Mouse (Mus musculus): ENCODE data around the gene Rrp1. TPM values are rescaled to one million over a fixed set of nuclear protein-coding genes. Genes with fewer than 3 reads are reported as not detected.

Rrp1 gene
- polyA plus RNA-seq, 1 experiment from 2014 or later = 316 TPM

- Histone ChIP-seq H3K4me3 (replicated peaks) (no peak overlapping the region), H3K4me1 (0 out of 2 replicates have a peak, but pooled peaks cover 2% of the 10 kb centered on the region), H3K4me2 (no peak overlapping the region), H3K36me3 (peaks cover 21% of the 10 kb centered on the region), H3K27ac (no peak overlapping the region), H3K9me3 (no peaks in the 10 kb centered on the region), H3K27me3 (replicated peaks) (peaks cover 5% of the 10 kb centered on the region; the same call in 1 of the 2 replicates), H3K9ac (no peak overlapping the region)
- 63% methylated on average over 4 of the region's 4 CpGs for WGBS
- no peak for ATAC-seq (ENCODE audit: insufficient read depth, low FRiP score, low read depth)
These were observed 16.3 kb downstream of the Rrp1 start for GRCm38 (mm10) chr10:78396625-78396885.

DNA sequence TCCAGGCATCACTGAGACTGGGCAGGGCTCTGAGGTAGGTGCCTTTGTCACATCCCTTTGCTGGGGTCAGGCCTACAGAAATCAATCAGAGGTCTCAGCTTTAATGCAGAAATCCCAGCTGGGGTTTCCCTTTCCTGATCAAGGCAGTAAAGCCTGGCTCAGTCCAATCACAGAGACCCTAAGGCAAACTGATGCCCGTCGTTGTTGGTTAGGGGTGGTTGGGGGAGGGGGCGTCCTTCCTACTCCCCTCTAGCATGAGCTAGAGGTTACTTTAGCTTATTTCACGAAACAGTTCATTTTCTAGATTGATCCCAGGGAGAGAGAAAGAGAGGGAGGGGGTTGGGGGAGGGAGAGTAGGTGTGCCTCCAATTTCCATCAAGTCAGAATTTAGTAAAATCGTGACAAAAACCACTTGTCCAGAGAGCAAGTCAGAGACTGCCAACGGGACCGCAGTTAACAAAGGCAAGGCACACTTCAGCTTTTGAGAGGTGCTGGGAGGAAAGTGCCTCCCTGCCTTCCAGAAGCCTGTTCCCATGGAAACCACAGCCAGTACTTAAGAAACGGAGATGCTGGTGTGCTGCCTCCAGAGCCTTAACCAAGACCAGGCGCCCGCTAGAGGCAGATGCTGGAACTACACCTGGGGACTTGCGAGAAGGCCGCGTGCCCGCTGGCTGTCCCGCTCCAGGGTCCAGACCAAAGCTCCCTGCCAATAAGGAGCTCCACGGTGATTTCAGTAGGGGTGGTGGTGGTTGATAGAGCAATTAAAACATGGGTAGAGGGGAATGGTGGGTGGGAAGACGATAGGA is 16.8 kb downstream of the Rrp1 start:
- Histone ChIP-seq H3K4me3 (replicated peaks) (no peak overlapping the region), H3K36me3 (peaks cover 16% of the 10 kb centered on the region), H3K4me2 (no peak overlapping the region), H3K27me3 (replicated peaks) (peaks cover 10% of the 10 kb centered on the region; the same call in 1 of the 2 replicates), H3K27ac (no peak overlapping the region), H3K9ac (no peak overlapping the region), H3K9me3 (no peaks in the 10 kb centered on the region), H3K4me1 (0 out of 2 replicates have a peak, but pooled peaks cover 2% of the 10 kb centered on the region)
- no peak for ATAC-seq (ENCODE audit: insufficient read depth, low FRiP score, low read depth)
- 11% methylated on average over 17 of the region's 17 CpGs for WGBS

GRCm38 (mm10) chr10:78395377-78395776 is 17.5 kb downstream of the Rrp1 start:
- no peak for ATAC-seq (ENCODE audit: insufficient read depth, low FRiP score, low read depth)
- Histone ChIP-seq H3K9me3 (no peaks in the 10 kb centered on the region), H3K4me2 (no peak overlapping the region), H3K9ac (no peak overlapping the region), H3K4me1 (0 out of 2 replicates have a peak, but pooled peaks cover 2% of the 10 kb centered on the region), H3K36me3 (peaks cover 9% of the 10 kb centered on the region), H3K27ac (no peak overlapping the region), H3K4me3 (replicated peaks) (no peak overlapping the region), H3K27me3 (replicated peaks) (peaks cover 17% of the 10 kb centered on the region)
- 81% methylated on average over 3 of the region's 3 CpGs for WGBS

DNA sequence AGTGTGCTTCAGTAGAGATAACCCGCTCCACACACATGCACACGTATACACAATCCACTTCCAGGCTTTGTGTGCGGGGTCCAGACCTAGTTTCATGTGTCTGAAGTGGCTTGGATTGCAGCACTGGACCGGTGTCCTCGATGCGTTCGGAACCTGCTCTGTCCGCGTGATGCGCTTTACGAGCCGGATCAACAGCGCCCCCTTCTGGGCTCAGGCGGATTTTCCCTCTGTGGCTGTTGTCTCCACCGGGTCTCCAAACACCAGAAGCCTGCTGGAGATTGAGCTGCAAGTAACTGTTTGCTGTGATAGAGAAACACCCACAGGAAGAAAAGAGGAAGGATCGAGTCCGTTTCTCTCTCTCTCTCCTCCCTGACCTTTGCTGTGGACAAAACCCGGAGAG is 20.8 kb downstream of the Rrp1 start:
- H3K4me1 ChIP-seq = 0 out of 2 replicates have a peak, but pooled peaks cover 2% of the 10 kb centered on the region
- H3K9ac ChIP-seq = no peak overlapping the region
- H3K36me3 ChIP-seq = no peaks in the 10 kb centered on the region
- H3K4me3 ChIP-seq (replicated peaks) = no peak overlapping the region
- H3K9me3 ChIP-seq = no peaks in the 10 kb centered on the region
- H3K27me3 ChIP-seq (replicated peaks) = peaks cover 18% of the 10 kb centered on the region
- H3K4me2 ChIP-seq = no peak overlapping the region
- ATAC-seq (ENCODE audit: insufficient read depth, low FRiP score, low read depth) = peak; percentile 37; the same call in 1 of the 2 replicates
- H3K27ac ChIP-seq = no peak overlapping the region
- WGBS = 2% methylated on average over 18 of the region's 18 CpGs

GRCm38 (mm10) chr10:78390982-78391470 is 21.8 kb downstream of the Rrp1 start:
- H3K4me1 ChIP-seq = no peaks in the 10 kb centered on the region
- peaks cover 18% of the 10 kb centered on the region for H3K27me3 ChIP-seq (replicated peaks)
- H3K9ac ChIP-seq = no peak overlapping the region
- no peaks in the 10 kb centered on the region for H3K9me3 ChIP-seq
- no peak overlapping the region for H3K4me3 ChIP-seq (replicated peaks)
- no peak overlapping the region for H3K4me2 ChIP-seq
- no peak overlapping the region for H3K27ac ChIP-seq
- H3K36me3 ChIP-seq = no peaks in the 10 kb centered on the region
- no peak for ATAC-seq (ENCODE audit: insufficient read depth, low FRiP score, low read depth)
- WGBS = 24% methylated on average over 4 of the region's 4 CpGs

- Histone ChIP-seq H3K4me3 (replicated peaks) (no peak overlapping the region), H3K4me1 (no peaks in the 10 kb centered on the region), H3K36me3 (no peaks in the 10 kb centered on the region), H3K27me3 (replicated peaks) (peaks cover 18% of the 10 kb centered on the region), H3K9ac (no peak overlapping the region), H3K27ac (no peak overlapping the region), H3K4me2 (no peak overlapping the region), H3K9me3 (no peaks in the 10 kb centered on the region)
- no peak for ATAC-seq (ENCODE audit: insufficient read depth, low FRiP score, low read depth)
- 68% methylated on average over 20 of the region's 20 CpGs for WGBS
These were observed 24.4 kb downstream of the Rrp1 start for GRCm38 (mm10) chr10:78388216-78388980.

DNA sequence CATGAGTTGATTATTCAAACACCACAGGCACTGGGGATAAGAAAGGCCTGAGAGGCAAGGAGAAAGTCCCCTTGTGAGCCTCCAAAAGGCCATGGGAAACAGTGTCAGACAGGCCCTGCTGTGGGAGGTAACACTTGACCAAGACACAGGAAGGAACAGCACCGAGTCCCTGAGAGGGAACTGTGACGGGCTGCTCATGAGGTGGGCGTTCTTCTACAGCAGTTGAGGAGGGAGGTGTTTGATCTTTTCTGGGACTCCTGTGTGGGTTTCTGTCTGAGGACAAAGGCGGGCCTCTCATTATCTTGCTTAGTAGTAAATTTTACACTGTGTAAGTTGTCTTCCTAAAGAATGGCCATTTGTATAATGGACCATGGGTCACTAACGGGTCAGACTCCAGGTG is 27.3 kb downstream of the Rrp1 start:
- Histone ChIP-seq H3K4me2 (no peak overlapping the region), H3K9me3 (no peaks in the 10 kb centered on the region), H3K9ac (no peak overlapping the region), H3K27me3 (replicated peaks) (peaks cover 3% of the 10 kb centered on the region; the same call in 1 of the 2 replicates), H3K27ac (no peak overlapping the region), H3K36me3 (no peaks in the 10 kb centered on the region), H3K4me1 (no peaks in the 10 kb centered on the region), H3K4me3 (replicated peaks) (no peak overlapping the region)
- no peak for ATAC-seq (ENCODE audit: insufficient read depth, low FRiP score, low read depth)
- WGBS = 68% methylated on average over 5 of the region's 5 CpGs

DNA sequence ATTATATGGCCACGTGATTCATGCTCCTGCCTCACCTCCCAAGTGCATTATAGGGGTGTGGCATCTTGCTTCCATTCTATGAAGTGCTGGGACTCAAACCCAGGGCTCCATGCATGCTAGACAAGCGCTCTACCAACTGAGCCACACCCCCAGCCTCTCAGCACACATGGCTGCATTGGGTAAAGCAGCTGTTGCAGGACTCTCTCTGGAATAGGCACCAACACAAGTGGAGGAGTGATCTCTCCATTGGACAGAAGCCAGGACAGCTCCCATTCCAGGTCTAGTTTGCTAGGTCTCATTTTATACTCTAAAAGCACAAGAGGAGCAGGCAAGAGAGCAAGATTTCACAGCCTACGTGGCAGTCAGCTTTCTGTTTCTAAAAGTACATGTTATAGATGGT is 29.3 kb downstream of the Rrp1 start:
- H3K9ac ChIP-seq = no peak overlapping the region
- no peak for ATAC-seq (ENCODE audit: insufficient read depth, low FRiP score, low read depth)
- no peaks in the 10 kb centered on the region for H3K36me3 ChIP-seq
- no peaks in the 10 kb centered on the region for H3K27me3 ChIP-seq (replicated peaks)
- 74% methylated on average over 3 of the region's 3 CpGs for WGBS
- H3K4me2 ChIP-seq = no peak overlapping the region
- H3K4me3 ChIP-seq (replicated peaks) = no peak overlapping the region
- no peaks in the 10 kb centered on the region for H3K4me1 ChIP-seq
- H3K27ac ChIP-seq = no peak overlapping the region
- H3K9me3 ChIP-seq = no peaks in the 10 kb centered on the region

DNA sequence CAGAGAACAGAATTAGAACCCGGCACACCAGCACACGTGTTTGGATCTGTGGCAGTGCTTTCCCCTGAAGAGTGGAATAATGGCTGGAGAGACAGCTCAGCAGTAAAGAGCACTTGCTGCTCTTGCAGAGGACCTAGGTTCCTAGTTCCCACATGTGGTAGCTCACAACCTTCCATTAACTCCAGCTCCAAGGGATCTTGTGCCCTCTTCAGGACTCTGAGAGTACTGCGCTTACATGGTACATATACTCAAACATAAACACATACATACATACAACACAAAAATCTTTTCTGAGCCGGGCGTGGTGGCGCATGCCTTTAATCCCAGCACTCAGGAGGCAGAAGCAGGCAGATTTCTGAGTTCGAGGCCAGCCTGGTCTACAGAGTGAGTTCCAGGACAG is 34.3 kb downstream of the Rrp1 start:
- no peak overlapping the region for H3K9ac ChIP-seq
- H3K4me1 ChIP-seq = no peaks in the 10 kb centered on the region
- H3K36me3 ChIP-seq = no peaks in the 10 kb centered on the region
- H3K4me3 ChIP-seq (replicated peaks) = no peak overlapping the region
- no peak for ATAC-seq (ENCODE audit: insufficient read depth, low FRiP score, low read depth)
- 96% methylated on average over 7 of the region's 7 CpGs for WGBS
- no peak overlapping the region for H3K4me2 ChIP-seq
- no peaks in the 10 kb centered on the region for H3K27me3 ChIP-seq (replicated peaks)
- no peak overlapping the region for H3K27ac ChIP-seq
- H3K9me3 ChIP-seq = no peaks in the 10 kb centered on the region

GRCm38 (mm10) chr10:78372681-78373668 is 39.9 kb downstream of the Rrp1 start:
- Histone ChIP-seq H3K9me3 (no peaks in the 10 kb centered on the region), H3K9ac (no peak overlapping the region), H3K4me2 (no peak overlapping the region), H3K4me3 (replicated peaks) (no peak overlapping the region), H3K27me3 (replicated peaks) (no peaks in the 10 kb centered on the region), H3K36me3 (no peaks in the 10 kb centered on the region), H3K4me1 (no peaks in the 10 kb centered on the region), H3K27ac (no peak overlapping the region)
- ATAC-seq (ENCODE audit: insufficient read depth, low FRiP score, low read depth) = no peak
- WGBS = 66% methylated on average over 27 of the region's 27 CpGs

DNA sequence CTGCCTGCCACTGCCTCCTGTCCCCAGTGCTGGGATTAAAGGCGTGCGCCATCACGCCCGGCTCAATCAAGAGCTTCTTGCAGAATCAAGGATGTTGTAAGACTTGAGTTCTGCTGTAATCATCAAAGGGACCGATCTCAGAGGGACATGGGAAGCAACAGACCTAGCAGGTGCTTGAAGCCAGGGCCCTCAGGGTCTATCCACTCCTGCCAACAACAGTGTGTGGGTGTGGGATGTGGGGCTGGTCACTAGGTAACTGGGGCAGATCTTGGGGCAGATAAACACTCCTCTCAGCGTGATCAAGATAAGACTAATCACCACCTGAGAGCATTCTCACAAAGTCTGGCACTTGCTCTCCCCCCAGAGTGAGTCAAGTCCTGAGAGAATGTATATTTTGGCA is 41.1 kb downstream of the Rrp1 start:
- H3K27me3 ChIP-seq (replicated peaks) = no peaks in the 10 kb centered on the region
- ATAC-seq (ENCODE audit: insufficient read depth, low FRiP score, low read depth) = no peak
- H3K9ac ChIP-seq = no peak overlapping the region
- H3K27ac ChIP-seq = no peak overlapping the region
- H3K9me3 ChIP-seq = no peaks in the 10 kb centered on the region
- H3K4me3 ChIP-seq (replicated peaks) = no peak overlapping the region
- 76% methylated on average over 6 of the region's 6 CpGs for WGBS
- H3K4me2 ChIP-seq = no peak overlapping the region
- H3K4me1 ChIP-seq = 0 out of 2 replicates have a peak, but pooled peaks cover 3% of the 10 kb centered on the region
- H3K36me3 ChIP-seq = no peaks in the 10 kb centered on the region

All from stomach, embryonic 15.5 days (tissue).